Mouse (Mus musculus): Measurements from ENCODE around the gene Ngf.

The Ngf gene

DNA sequence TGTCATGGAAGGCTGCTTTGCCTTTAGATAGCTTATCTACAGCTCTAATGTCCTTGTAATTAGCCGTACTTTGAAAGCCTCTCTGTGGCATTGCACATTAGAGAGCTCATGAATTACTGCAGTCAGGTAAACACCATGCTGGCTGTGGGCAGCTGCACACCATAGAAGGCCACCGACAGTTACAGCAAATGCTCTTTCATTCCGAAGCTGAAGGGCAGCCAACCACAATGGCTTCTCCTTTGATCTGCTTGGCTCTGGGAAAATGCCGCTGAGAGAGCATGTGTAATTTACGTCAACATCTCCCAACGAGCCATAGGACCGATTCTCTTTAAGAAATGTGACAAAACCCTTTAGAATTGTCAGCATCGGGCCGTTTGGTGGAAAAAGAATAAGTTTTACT, 38.7 kb downstream of the Ngf start:
- no peak for DNase-seq

GRCm38 (mm10) chr3:102509601-102510000, 39.9 kb downstream of the Ngf start:
- no peak for DNase-seq

DNA sequence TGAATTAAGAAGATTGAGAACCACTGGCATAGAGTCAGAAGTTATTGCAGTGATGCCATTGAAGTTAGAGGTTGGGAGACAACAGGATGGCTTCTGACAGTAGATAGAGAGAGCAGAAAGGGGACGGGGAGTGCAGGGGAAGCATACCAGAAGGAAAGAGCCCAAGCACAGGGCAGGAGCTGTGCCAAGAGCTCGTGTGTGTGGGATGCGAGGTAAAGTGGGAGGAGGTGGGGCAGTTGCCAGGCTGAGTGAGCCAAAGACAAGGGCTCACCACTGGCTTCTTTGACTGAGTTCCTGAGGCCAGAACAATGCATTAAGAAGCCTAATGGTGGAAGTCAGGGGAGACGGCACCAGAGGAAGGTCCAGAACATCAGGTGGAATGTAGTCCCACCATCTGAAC, 47.2 kb downstream of the Ngf start:
- DNase-seq: no peak

- no peak for DNase-seq
These were observed 51.3 kb downstream of the Ngf start for GRCm38 (mm10) chr3:102521061-102521460.

- DNase-seq: no peak
These were observed 54.0 kb downstream of the Ngf start for GRCm38 (mm10) chr3:102523711-102524110.

GRCm38 (mm10) chr3:102524951-102525350, 55.2 kb downstream of the Ngf start:
- no peak for DNase-seq

DNA sequence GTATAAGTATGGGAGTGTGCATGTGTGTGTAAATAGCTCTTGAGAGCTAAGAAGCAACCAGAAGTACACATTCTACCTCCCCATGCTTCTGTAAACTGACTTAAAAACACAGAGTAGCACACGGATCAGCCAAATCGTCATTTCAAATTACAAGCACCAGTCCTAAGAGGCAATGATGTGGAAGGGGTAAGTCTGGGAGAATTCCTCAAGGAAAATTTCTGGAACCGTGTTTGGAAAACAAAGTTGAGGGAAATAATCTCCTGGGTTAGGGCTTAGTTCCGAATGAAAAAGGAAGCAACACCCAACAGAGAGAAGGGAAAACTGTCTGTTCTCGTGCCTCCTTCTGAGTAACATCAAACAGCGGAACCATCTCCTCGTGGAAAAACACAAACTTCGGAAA, 56.1 kb downstream of the Ngf start:
- DNase-seq: no peak

DNA sequence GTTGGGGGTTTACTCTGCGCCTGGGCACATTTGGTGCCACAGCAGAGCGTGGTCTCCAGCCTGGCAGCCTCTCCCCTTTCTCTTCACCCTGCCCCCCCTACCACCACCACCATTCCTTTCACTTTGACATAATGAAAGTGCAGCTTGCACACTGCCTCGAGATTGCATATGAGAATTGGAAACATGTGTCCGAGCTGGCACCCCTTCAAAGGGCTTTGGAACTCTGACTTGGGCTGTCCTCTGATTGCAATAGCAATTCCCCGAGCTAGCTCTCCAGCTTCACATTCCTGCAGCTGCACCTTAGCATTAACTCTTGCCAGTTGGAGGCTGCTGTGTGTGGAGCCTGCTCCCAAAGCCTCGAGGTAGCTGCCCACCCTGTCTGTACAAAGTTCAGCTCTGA, 56.8 kb downstream of the Ngf start:
- no peak for DNase-seq

- no peak for DNase-seq
These were observed 65.0 kb downstream of the Ngf start for GRCm38 (mm10) chr3:102534744-102535143.

DNA sequence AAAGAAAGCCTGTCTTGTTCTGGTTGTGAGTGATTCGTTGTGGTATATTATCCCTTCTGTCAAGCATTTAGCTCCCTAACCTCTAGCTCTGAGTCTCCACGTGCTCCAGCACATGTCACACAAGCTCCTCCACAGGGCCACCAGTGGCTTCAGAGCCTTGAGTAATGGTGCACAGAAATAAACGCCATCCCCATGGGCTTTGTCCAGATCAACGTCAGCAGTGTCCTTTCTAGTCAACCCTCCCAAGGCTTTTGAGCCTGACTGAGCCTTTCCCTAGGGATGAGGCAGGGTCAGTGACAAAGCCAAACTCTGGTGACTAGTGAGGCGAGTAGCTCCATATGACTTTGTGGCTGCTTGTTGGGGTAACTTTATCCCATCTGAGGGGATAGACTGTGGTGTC, 73.9 kb downstream of the Ngf start:
- no peak for DNase-seq

- DNase-seq: no peak
These were observed 77.8 kb downstream of the Ngf start for GRCm38 (mm10) chr3:102547536-102547935.

- no peak for DNase-seq
These were observed 84.4 kb downstream of the Ngf start for GRCm38 (mm10) chr3:102553935-102554670.

DNA sequence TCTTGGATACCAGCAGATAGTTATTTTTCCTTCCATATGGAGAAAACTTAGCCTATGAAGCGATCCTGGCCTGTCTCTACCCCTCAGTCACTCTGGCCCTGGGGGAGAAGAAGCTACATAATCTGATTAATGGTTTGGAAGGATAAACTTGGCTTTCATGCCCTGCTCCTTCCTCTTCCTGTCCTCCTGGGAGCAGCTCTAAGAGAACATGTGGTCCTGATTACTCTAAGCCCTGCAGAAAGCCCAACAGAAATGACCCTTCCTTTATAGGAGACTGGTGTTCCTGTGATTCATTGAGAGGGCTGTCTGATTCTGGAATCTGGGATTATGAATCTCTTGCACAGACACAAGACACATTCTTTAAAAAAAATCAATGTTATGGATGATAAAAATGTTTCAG, 86.4 kb downstream of the Ngf start:
- DNase-seq: no peak

- no peak for DNase-seq
These were observed 86.9 kb downstream of the Ngf start for GRCm38 (mm10) chr3:102556645-102557044.
